In the genomic region with DNA sequence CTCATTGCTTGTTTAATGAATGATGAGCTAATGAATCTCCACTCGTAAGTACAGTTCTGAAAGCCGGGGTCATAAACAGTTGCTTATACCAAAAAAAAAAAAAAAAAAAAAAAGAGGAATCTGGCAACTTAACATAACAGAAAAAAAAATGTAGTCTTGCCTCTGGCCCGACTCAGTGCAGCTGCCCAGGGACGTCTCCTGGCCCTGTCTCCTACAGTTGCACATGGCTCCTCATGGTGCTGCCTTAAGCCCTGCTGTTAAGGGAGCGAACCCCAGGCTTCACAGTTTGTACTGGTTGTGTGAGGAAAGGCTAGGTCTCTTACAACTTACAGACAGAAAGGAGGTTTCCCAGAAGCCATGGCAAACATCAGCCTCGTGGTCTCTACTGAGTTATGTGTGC, we compare ENCODE assay signal across 16 mouse cellular contexts.
"Had no signal": no experiment of that assay in that cellular context is flagged by ENCODE, and none has a peak within 500 bp of the region (broad histone marks: within the 10 kb centered on the region; RNA-seq: fewer than 3 reads in every experiment).

No protein-coding gene starts in this region.

- H3K4me2 ChIP-seq: liver, embryonic 15.5 days; lung, embryonic 15.5 days; midbrain, embryonic 12.5 days; midbrain, embryonic 15.5 days; neural tube, embryonic 13.5 days; neural tube, embryonic 15.5 days; stomach, embryonic 15.5 days had no signal

- H3K27me3 ChIP-seq: liver, embryonic 15.5 days; lung, embryonic 15.5 days; midbrain, embryonic 12.5 days; midbrain, embryonic 15.5 days; neural tube, embryonic 13.5 days; neural tube, embryonic 15.5 days; stomach, embryonic 15.5 days had no signal

- H3K9ac ChIP-seq: liver, embryonic 15.5 days; liver, postnatal 0 days; lung, embryonic 15.5 days; midbrain, embryonic 12.5 days; midbrain, embryonic 15.5 days; neural tube, embryonic 13.5 days; neural tube, embryonic 15.5 days; stomach, embryonic 15.5 days had no signal

- H3K4me1 ChIP-seq: lung, embryonic 15.5 days had no signal

- DNase-seq: liver, postnatal 0 days; lung, adult 2 months; lung, postnatal 4 days; retina, postnatal 1 day; right cerebral cortex, adult 18-20 months; thymus, adult 2 months; thymus, postnatal 25 days had no signal

- H3K27ac ChIP-seq: liver, embryonic 15.5 days; lung, embryonic 15.5 days; midbrain, embryonic 10.5 days; midbrain, embryonic 12.5 days; midbrain, embryonic 15.5 days; neural tube, embryonic 13.5 days; neural tube, embryonic 15.5 days; stomach, embryonic 15.5 days had no signal

- H3K9me3 ChIP-seq: liver, embryonic 15.5 days; lung, embryonic 15.5 days; midbrain, embryonic 10.5 days; midbrain, embryonic 12.5 days; midbrain, embryonic 15.5 days; neural tube, embryonic 13.5 days; neural tube, embryonic 15.5 days; stomach, embryonic 15.5 days had no signal

- H3K36me3 ChIP-seq: liver, embryonic 15.5 days; lung, embryonic 15.5 days; midbrain, embryonic 12.5 days; midbrain, embryonic 15.5 days; neural tube, embryonic 15.5 days; stomach, embryonic 15.5 days had no signal

- ATAC-seq: liver, postnatal 0 days; lung, postnatal 0 days; midbrain, embryonic 15.5 days had no signal

- H3K4me3 ChIP-seq: liver, embryonic 15.5 days; lung, embryonic 15.5 days; midbrain, embryonic 10.5 days; midbrain, embryonic 12.5 days; midbrain, embryonic 15.5 days; neural tube, embryonic 13.5 days; neural tube, embryonic 15.5 days; stomach, embryonic 15.5 days had no signal
